Mouse (Mus musculus) testis, adult 2 months (tissue): Measurements from ENCODE around the gene Nabp1. TPM values are rescaled to one million over a fixed set of nuclear protein-coding genes. Genes with fewer than 3 reads are reported as not detected.

Source experiments
- H3K27ac ChIP-seq: fragments of 200-500 bp; 2 replicates; pipeline ENCODE4 v1.5.1; 2012; ENCODE audit warnings: low read depth, low read length; ENCODE audit not compliant: control insufficient read depth, insufficient read depth
- H3K27me3 ChIP-seq: fragments of 200-500 bp; 2 replicates; pipeline ENCODE4 v1.6.1; 2012; ENCODE audit warnings: mild to moderate bottlenecking, low read length, moderate library complexity; ENCODE audit not compliant: control insufficient read depth, insufficient read depth
- H3K36me3 ChIP-seq: fragments of 200-500 bp; 2 replicates; pipeline ENCODE4 v1.6.1; 2012; ENCODE audit warnings: mild to moderate bottlenecking, low read length; ENCODE audit not compliant: control insufficient read depth, insufficient read depth
- H3K4me1 ChIP-seq: fragments of 200-500 bp; 2 replicates; pipeline ENCODE4 v1.6.1; 2012; ENCODE audit warnings: low read length; ENCODE audit not compliant: control insufficient read depth, insufficient read depth
- H3K4me3 ChIP-seq: fragments of 200-500 bp; 2 replicates; pipeline ENCODE4 v1.5.1; 2012; ENCODE audit warnings: low read depth, mild to moderate bottlenecking, low read length, moderate library complexity, mixed read lengths; ENCODE audit not compliant: control insufficient read depth
- CTCF ChIP-seq: fragments of 200-500 bp; IDR thresholded peaks from 2 replicates; pipeline ENCODE4 v1.5.1; 2012; ENCODE audit warnings: low read depth, mild to moderate bottlenecking, inconsistent platforms, low read length, moderate library complexity; ENCODE audit not compliant: control insufficient read depth, insufficient read depth, insufficient replicate concordance
- POLR2A ChIP-seq: fragments of 200-500 bp; IDR thresholded peaks from 2 replicates; pipeline ENCODE4 v1.6.1; 2012; ENCODE audit warnings: low read depth, mild to moderate bottlenecking, inconsistent platforms, low read length, moderate library complexity; ENCODE audit not compliant: control insufficient read depth
- polyA plus RNA-seq: library from polyadenylated mRNA; depleted of rRNA; stranded (reverse); fragments of >200 nt; gene quantifications from 2 replicates; pipeline ENCODE4 v1.2.3, GENCODE M21; 2012; rRNA removed

Nabp1 gene
- polyA plus RNA-seq = 143 and 161 TPM in 2 replicates

DNA sequence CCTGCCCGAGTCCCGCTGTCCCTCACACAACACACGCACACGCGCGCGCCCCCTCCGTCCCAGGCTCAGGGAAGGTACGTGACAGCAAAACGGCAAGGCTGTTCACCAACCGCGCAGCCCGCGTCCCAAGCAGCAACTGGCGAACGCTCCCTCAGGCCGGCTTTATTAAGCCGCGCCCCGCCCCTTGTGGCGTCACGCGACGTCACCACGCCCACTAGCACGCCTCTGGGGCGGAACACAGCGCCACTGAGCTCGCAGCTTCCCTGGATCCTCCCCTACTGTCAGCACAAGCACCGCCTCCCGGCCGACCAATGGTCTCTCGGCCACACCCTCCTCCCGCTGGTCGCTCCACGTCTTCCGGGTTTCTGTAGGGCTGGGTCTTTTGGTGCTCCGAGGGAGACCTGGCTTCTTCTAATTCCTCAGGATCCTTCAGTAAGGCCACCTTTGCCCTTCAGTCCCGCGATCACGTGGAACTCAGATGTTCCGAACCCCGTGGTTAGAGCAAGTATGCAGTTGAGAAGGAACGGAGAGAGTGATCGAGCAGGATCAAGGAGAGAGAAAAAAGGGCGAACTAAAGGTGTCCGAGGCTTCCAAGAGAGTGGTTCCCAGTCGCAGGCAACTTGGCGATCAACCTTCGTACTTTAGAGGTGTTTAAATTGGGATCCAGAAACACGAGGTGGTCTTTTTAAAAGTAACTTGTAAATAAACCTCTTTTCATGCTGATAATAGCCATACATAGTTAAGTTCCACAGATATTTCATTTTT is at the start of gene Nabp1:
Gene Nabp1, minus strand, starts transcription at position 164 of the 765 bp plus-strand sequence.
- TF ChIP-seq CTCF = no peak
- TF ChIP-seq POLR2A = peak; percentile 100
- H3K27me3 ChIP-seq = no peaks in the 10 kb centered on the region
- peak within 1 kb of the TSS; percentile 95 for H3K4me3 ChIP-seq
- H3K27ac ChIP-seq = peak within 1 kb of the TSS; percentile 98
- peaks cover 3% of the 10 kb centered on the region for H3K4me1 ChIP-seq
- H3K36me3 ChIP-seq = no peaks in the 10 kb centered on the region

DNA sequence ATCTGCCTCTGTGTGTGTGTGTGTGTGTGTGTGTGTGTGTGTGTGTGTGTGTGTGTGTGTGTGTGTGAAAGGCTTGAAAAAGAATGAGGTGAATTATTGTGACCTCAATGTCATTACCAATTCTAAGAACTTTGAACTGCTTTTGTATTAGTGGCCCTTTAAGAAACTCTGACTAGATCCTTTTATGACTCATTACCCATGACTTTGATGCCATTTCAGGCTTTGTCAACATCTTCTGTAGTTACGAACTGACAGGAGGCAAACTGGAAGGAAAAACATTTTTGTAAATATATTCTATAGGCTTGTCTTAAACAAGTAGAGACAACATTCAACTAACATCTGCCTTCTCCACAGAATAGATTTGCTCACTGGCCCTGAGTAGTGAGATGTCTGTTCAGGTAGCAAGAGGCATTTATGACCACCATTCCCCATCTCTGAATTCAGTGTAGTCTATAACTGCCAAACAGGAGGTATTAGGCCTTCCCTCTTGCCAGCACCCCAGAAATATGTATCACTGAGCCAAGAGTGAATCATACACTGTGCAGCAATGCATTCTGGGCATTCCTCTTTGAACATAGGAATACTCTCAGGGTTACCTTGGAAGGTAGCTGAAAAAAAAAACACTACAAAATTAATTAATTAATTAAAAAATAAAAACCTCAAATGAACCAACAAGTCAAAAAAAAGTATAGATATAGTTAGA is 47.5 kb upstream of the Nabp1 start:
- Histone ChIP-seq H3K27me3 (no peaks in the 10 kb centered on the region), H3K27ac (no peak overlapping the region)

DNA sequence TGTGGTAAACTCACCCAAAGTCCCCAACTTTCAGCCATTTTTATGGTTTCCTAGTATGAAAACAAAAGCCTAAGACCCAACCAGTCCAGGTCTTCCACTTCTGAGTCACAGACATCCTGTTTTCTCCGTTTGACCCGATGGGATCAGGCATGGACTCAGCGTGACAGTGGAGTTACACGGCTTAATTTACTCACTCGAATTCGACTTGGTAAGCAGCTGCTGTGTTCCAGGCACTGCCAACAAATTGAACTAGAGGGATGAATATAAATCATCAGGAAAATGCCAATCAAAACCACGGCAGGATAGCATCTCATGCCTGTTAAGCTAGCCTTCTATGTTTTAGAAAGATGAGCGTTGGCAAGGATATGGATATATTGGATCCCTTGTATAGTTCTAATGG is 43.4 kb upstream of the Nabp1 start:
- Histone ChIP-seq H3K36me3 (no peaks in the 10 kb centered on the region), H3K4me1 (no peaks in the 10 kb centered on the region), H3K27me3 (no peaks in the 10 kb centered on the region), H3K4me3 (no peak overlapping the region), H3K27ac (no peak overlapping the region)
- no peak for TF ChIP-seq POLR2A
- TF ChIP-seq CTCF = no peak

More for the DNA sequence above, 47.5 kb upstream of the Nabp1 start:
- Histone ChIP-seq H3K4me1 (peaks cover 4% of the 10 kb centered on the region; the same call in 1 of the 2 replicates), H3K4me3 (no peak overlapping the region), H3K36me3 (no peaks in the 10 kb centered on the region)
- TF ChIP-seq POLR2A = no peak

DNA sequence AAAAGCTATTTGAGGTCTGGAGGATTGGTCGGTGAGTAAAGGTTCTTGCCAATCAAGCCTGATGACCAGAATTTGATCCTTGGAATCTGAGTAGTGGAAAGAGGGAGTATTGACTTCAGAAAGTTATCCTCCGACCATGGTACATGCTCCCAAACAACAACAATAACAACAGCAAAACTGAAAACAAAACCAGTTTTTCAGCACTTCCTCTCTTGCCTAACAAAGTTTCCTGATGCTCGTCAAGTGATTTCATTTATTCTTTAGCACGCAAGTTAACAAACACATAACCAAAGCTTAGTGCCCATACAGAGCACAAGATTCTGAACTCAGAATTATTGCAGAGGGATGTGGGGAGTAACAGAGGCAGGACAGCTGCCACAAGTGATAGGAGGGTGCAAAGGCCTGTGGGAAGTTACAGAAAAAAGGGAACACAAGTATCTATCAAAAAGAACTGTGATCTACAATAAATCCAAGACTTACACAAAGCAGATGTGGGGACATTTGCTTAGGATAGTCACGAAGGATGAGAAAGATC is 42.1 kb upstream of the Nabp1 start:
- Histone ChIP-seq H3K27ac (no peak overlapping the region), H3K4me3 (no peak overlapping the region), H3K27me3 (no peaks in the 10 kb centered on the region), H3K36me3 (no peaks in the 10 kb centered on the region), H3K4me1 (no peaks in the 10 kb centered on the region)
- no peak for TF ChIP-seq CTCF
- TF ChIP-seq POLR2A = no peak

DNA sequence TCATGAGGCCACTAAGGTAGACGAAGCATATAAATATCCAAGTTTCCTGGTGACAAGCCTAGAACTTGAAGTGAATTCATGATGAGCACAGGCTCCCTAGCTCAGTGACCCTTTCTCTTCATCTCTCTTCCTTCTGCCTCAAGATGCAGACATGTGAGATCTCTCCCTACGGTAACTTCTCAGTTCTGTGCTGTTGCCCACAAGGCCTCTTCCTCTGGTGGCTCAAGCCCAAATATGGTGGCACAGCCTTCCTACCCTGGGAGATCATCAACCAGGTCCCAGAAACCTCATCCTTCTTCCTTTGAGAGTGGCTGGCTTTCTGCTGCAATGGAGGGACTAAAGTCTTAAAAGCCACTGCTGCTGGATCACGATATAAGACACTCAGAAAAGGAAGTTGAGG is 40.9 kb upstream of the Nabp1 start:
- no peaks in the 10 kb centered on the region for H3K27me3 ChIP-seq
- no peak overlapping the region for H3K27ac ChIP-seq
- TF ChIP-seq POLR2A (no peak), CTCF (no peak)
- no peak overlapping the region for H3K4me3 ChIP-seq
- H3K36me3 ChIP-seq = no peaks in the 10 kb centered on the region
- H3K4me1 ChIP-seq = no peaks in the 10 kb centered on the region

DNA sequence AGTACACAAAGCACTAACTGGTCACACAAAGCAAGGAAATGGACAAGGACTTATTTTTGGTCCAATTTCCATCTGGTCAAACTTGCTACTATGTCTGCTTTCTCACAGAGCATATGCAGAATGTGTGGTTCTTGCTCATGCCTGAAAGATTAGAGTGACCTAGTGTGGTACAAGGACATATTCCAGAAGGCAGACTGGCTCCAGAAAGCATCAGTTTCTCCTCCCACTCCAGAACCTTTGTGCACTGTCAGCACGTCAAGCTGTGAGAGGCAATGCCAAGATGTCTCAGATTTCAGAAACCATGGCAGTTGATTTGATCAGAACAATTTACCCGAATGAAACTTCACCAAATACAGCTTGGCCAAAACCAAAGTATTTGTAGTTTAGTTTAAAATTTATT is 37.4 kb upstream of the Nabp1 start:
- Histone ChIP-seq H3K4me3 (no peak overlapping the region), H3K27me3 (no peaks in the 10 kb centered on the region), H3K36me3 (no peaks in the 10 kb centered on the region), H3K27ac (no peak overlapping the region), H3K4me1 (no peaks in the 10 kb centered on the region; the same call in 1 of the 2 replicates)
- TF ChIP-seq POLR2A = no peak
- TF ChIP-seq CTCF = no peak

DNA sequence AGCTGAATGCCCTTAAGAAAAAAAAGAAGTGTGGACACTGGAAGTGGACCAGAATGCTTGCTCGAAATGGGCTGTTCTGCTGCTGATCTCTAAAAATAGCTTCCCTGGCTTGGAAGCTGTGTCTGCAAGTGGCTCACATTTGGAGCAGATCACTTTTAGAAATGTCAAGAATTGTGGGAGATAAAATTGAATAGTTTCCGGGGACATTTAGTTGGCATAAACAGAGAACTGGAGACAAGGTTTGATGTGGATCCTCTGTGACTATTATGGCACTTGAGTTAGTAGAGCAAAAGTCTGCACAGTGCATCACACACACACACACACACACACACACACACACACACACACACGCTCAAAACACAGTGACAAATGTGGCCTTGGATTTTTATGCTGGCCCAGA is 36.8 kb upstream of the Nabp1 start:
- no peak overlapping the region for H3K27ac ChIP-seq
- TF ChIP-seq CTCF (no peak), POLR2A (no peak)
- no peaks in the 10 kb centered on the region for H3K27me3 ChIP-seq
- H3K36me3 ChIP-seq = no peaks in the 10 kb centered on the region
- H3K4me3 ChIP-seq = no peak overlapping the region
- no peaks in the 10 kb centered on the region; the same call in 1 of the 2 replicates for H3K4me1 ChIP-seq
